Mouse (Mus musculus) stomach, embryonic 16.5 days (tissue): ENCODE results near the gene Kdm7a. TPM values are rescaled to one million over a fixed set of nuclear protein-coding genes. Genes with fewer than 3 reads are reported as not detected.
A peak's percentile ranks its signal among the peaks of the same experiment; 100 is the strongest.

ENCODE experiments used
- ATAC-seq: fragments of 200-750 bp; cut with Nextera tagmentation; 2 replicates; pipeline ENCODE4 v1.8.0; 2017; ENCODE audit warnings: moderate number of reproducible peaks, moderate TSS enrichment; ENCODE audit not compliant: insufficient read depth, low FRiP score
- H3K27ac ChIP-seq: fragments of 300-500 bp; sonication (generic); 2 replicates; pipeline ENCODE4 v1.5.1; 2014; ENCODE audit warnings: low read length
- H3K27me3 ChIP-seq: fragments of 300-500 bp; sonication (generic); 2 replicates; pipeline ENCODE4 v1.6.1; 2014; ENCODE audit warnings: low read length, control low read depth, mixed read lengths; ENCODE audit not compliant: control insufficient read depth, insufficient read depth
- H3K36me3 ChIP-seq: fragments of 300-500 bp; sonication (generic); 2 replicates; pipeline ENCODE4 v1.6.1; 2014; ENCODE audit warnings: low read length; ENCODE audit not compliant: control insufficient read depth, insufficient read depth
- H3K4me1 ChIP-seq: fragments of 300-500 bp; sonication (generic); 2 replicates; pipeline ENCODE4 v1.6.1; 2014; ENCODE audit warnings: low read length, control low read depth, mixed read lengths; ENCODE audit not compliant: control insufficient read depth, insufficient read depth
- H3K4me2 ChIP-seq: fragments of 300-500 bp; sonication (generic); 2 replicates; pipeline ENCODE4 v1.6.1; 2014; ENCODE audit warnings: low read depth, low read length, mixed read lengths
- H3K4me3 ChIP-seq: fragments of 300-500 bp; sonication (generic); replicated peaks from 2 replicates; pipeline ENCODE4 v1.5.1; 2014; ENCODE audit warnings: mild to moderate bottlenecking, low read length
- H3K9ac ChIP-seq: fragments of 300-500 bp; sonication (generic); 2 replicates; pipeline ENCODE4 v1.6.1; 2014; ENCODE audit warnings: low read length
- H3K9me3 ChIP-seq: fragments of 300-500 bp; sonication (generic); replicated peaks from 2 replicates; pipeline ENCODE4 v1.6.1; 2016; ENCODE audit warnings: low read length, control low read depth; ENCODE audit not compliant: control insufficient read depth
- WGBS: fragments of 180-500 bp; shearing (Covaris S2); extraction: QIAGEN DNeasy Blood & Tissue Kit; methylation state at CpG from one replicate; pipeline ENCODE4 v1.1.7; 2014; 5-methylcytosine and 5-hydroxymethylcytosine counted together
- polyA plus RNA-seq: library from polyadenylated mRNA; unstranded; fragments of >200 nt; fragmentation: Nextera tagmentation; extraction: Ambion mirVana; gene quantifications from 2 replicates; pipeline ENCODE4 v1.2.1, GENCODE M21; 2015

Gene Kdm7a
- polyA plus RNA-seq, 1 experiment from 2014 or later, result 6.6 TPM

DNA sequence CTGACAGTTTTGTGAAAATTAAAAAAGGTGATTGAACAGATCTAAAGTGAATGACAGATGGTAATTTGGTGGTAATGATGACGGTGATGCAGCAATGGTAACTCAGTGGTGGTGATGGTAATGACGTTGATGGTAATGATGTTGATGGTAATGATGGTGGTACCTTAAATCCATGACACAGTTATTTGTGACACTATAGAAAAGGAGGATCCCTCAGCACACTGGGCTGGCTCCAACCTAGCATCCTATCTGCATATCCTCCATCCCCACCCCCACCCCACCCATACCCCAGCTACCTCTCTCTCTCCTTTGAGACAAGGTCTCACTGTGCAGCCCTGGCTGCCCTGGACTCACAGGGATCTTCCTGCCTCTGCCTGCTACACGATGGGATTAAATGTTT, 34.4 kb upstream of the Kdm7a start:
- Histone ChIP-seq H3K4me2 (no peak overlapping the region), H3K27me3 (no peaks in the 10 kb centered on the region), H3K9ac (no peak overlapping the region), H3K9me3 (no peaks in the 10 kb centered on the region), H3K36me3 (no peaks in the 10 kb centered on the region), H3K4me3 (no peak overlapping the region), H3K27ac (no peak overlapping the region), H3K4me1 (peaks cover 21% of the 10 kb centered on the region)
- no peak for ATAC-seq
- 86% methylated on average over 3 of the region's 3 CpGs for WGBS

DNA sequence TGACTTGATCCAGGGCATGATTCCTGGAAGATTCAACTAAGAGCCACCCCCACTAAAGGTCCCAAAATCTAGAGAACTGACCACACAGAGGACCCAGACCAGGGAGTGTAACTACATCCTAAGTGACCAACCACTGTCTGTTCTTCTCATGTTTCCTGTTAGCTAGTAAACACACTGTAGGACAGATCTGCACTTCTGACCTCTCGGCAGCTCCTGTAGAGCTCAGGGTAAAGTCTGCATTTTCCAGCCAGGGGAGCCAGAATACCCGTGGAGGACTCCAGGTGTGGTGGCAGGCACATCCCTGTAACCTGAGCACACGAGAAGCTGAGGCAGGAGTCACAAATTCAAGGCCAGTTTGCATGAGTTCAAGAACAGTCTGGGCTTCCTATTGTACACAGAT, 31.3 kb upstream of the Kdm7a start:
- Histone ChIP-seq H3K9me3 (no peaks in the 10 kb centered on the region), H3K27me3 (no peaks in the 10 kb centered on the region), H3K36me3 (no peaks in the 10 kb centered on the region), H3K4me2 (no peak overlapping the region), H3K9ac (no peak overlapping the region), H3K4me1 (peaks cover 8% of the 10 kb centered on the region), H3K27ac (no peak overlapping the region), H3K4me3 (no peak overlapping the region)
- ATAC-seq, result no peak
- WGBS, result 35% methylated on average over 3 of the region's 3 CpGs

DNA sequence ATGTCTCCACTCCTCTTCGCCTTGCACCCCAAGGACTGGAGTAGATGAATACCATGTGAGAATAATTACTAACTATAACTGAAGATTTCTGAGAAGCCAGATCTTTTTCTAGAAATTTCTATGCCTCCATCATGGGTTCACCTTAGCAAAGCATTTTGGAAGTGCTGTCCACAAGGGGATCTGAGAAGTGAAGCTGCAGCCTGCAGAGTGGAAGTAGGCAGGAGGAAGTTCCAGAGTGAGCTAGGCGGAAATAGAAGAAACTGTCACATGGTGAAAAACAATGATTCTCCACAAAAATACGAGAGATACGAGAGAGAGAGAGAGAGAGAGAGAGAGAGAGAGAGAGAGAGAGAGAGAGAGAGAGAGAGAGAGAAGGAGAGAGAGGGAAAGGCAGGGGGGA, 26.0 kb upstream of the Kdm7a start:
- Histone ChIP-seq H3K4me1 (no peaks in the 10 kb centered on the region), H3K27ac (no peak overlapping the region), H3K4me2 (no peak overlapping the region), H3K9ac (no peak overlapping the region), H3K4me3 (no peak overlapping the region), H3K9me3 (no peaks in the 10 kb centered on the region), H3K27me3 (no peaks in the 10 kb centered on the region), H3K36me3 (no peaks in the 10 kb centered on the region)
- ATAC-seq, result no peak
- WGBS, result 81% methylated on average over 4 of the region's 4 CpGs

DNA sequence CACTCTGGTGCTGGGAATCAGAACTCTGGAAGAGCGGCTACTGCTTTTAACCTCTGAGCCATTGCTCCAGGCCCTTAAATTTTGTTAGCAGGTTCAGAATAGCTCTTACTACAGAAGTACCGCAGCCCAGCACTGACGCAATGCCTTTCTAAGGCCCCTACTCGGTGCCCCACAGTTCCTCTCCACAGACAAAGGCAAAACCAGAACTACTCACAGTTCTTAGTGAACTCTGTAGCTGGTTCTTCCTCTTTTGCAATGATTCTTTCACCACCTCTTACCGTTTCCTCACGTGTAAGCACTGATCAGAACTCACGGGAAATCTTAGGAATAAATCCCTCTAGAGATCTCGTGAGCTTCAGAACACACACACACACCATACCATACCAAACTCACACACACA, 24.1 kb upstream of the Kdm7a start:
- no peak overlapping the region for H3K4me3 ChIP-seq
- H3K4me1 ChIP-seq, result 0 out of 2 replicates have a peak, but pooled peaks cover 4% of the 10 kb centered on the region
- H3K27me3 ChIP-seq, result no peaks in the 10 kb centered on the region
- no peaks in the 10 kb centered on the region for H3K9me3 ChIP-seq
- no peaks in the 10 kb centered on the region for H3K36me3 ChIP-seq
- H3K4me2 ChIP-seq, result no peak overlapping the region
- 81% methylated on average over 8 of the region's 8 CpGs for WGBS
- H3K9ac ChIP-seq, result no peak overlapping the region
- no peak overlapping the region for H3K27ac ChIP-seq
- peak; percentile 44; the same call in 1 of the 2 replicates for ATAC-seq

DNA sequence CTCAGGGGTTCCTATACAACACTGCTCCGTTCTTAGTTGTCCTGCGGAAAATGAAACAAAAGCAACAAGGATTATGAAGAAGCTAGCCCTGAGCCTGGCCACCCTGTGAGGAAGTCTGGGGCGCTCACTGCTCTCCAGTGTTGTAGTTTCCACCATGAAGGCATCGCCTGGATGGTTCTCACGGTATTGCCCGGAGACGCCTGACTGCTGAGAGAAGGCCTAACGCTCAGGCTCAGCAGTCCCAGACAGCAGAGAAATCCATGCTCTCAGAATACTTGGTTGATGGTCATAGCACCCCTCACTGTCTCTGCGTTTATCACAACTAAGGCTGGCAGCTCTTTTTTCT, 20.0 kb upstream of the Kdm7a start:
- WGBS, result 58% methylated on average over 9 of the region's 9 CpGs
- Histone ChIP-seq H3K9me3 (no peaks in the 10 kb centered on the region), H3K4me2 (no peak overlapping the region), H3K27me3 (no peaks in the 10 kb centered on the region), H3K27ac (peak overlapping the region; percentile 27; the same call in 1 of the 2 replicates), H3K4me1 (0 out of 2 replicates have a peak, but pooled peaks cover 4% of the 10 kb centered on the region), H3K36me3 (no peaks in the 10 kb centered on the region), H3K4me3 (no peak overlapping the region), H3K9ac (no peak overlapping the region; the same call in 1 of the 2 replicates)
- ATAC-seq, result no peak

DNA sequence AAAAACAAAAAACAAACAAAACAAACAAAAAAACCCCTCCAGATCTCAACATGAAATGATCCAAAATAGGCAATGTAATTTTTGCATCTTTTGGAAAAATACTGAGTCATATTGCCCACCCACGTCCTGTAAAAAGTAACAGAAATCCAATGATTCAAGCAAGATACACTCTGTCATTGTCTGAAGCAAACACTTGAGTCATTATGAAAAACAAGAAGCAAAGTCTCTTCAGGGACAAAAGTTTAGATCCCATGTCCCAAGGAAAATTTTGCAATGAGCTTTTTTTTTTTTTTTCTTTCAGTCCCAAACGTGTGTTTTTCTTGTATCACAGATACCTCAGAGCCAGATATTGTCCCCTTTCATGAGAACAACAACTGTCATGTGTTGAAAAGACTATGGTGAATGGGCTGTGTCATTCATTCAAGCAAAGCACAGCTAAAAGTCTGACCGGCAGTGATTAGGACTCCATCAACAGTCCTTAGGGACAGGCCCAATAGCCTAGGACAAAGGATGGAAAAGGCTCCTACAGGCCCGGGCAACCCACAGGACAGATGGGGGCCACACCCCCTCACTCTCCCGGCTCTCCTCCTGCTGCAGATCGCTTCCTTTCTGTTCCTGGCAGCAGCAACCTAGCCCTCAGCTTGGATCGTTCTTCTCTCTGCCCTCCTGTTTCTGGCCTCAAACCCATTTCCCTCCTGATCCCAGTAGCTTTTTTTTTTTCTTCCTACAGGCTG, 19.5 kb upstream of the Kdm7a start:
- no peak for ATAC-seq
- no peak overlapping the region for H3K4me2 ChIP-seq

DNA sequence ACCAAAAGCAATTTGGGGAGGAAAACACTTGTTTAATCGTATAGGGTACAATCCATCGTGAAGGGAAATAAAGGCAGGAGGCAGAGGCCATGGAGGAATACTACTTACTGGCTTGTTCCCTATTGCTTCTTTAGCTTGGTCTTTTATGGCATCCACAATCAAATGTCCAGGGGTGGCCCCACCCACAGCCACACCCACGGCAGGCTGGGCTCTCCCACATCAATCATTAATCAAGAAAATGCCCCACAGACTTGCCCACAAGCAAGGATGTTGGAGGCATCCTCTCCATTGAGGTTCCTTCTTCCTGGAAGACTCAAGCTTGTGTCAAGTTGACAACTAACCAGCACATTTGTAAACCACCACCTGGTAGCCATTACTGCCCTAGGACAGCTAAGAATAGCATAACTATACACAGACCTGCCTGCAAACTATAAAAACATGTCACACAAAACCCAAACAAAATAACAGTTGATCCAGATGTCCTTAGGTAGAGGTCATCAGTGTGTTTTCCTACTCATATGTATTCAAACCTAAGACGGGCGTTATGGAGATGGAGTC, 16.8 kb upstream of the Kdm7a start:
- Histone ChIP-seq H3K4me3 (no peak overlapping the region), H3K4me1 (0 out of 2 replicates have a peak, but pooled peaks cover 4% of the 10 kb centered on the region)

More for the DNA sequence above, 19.5 kb upstream of the Kdm7a start:
- Histone ChIP-seq H3K4me3 (no peak overlapping the region), H3K4me1 (0 out of 2 replicates have a peak, but pooled peaks cover 4% of the 10 kb centered on the region), H3K27me3 (no peaks in the 10 kb centered on the region), H3K9ac (peak overlapping the region; percentile 5; the same call in 1 of the 2 replicates), H3K27ac (no peak overlapping the region; the same call in 1 of the 2 replicates), H3K36me3 (no peaks in the 10 kb centered on the region), H3K9me3 (no peaks in the 10 kb centered on the region)
- 25% methylated on average over 7 of the region's 7 CpGs for WGBS

DNA sequence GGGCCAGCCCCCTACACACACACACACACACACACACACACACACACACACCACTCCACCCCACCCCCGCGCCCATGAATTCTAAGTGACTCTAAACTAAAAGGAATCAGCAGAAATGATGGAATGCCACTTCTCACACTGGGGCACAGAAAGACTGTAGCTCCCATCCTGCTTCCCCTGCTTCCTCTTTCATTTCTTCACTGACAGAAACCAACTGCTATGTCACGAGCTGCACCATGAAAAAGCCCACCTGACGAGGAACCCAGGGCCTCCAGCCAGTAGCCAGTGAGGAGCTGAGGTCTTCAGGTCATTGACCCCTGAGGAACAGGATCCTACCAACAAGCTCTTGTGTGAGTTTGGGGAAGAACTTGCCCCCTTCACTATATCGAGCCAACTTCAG, 15.9 kb upstream of the Kdm7a start:
- Histone ChIP-seq H3K4me3 (no peak overlapping the region), H3K9me3 (no peaks in the 10 kb centered on the region), H3K9ac (no peak overlapping the region), H3K27ac (no peak overlapping the region), H3K27me3 (no peaks in the 10 kb centered on the region), H3K36me3 (no peaks in the 10 kb centered on the region), H3K4me2 (no peak overlapping the region), H3K4me1 (0 out of 2 replicates have a peak, but pooled peaks cover 4% of the 10 kb centered on the region)
- WGBS, result 63% methylated on average over 5 of the region's 5 CpGs
- ATAC-seq, result no peak

More for the DNA sequence above, 16.8 kb upstream of the Kdm7a start:
- Histone ChIP-seq H3K9me3 (no peaks in the 10 kb centered on the region), H3K4me2 (no peak overlapping the region), H3K9ac (no peak overlapping the region), H3K27me3 (no peaks in the 10 kb centered on the region), H3K36me3 (no peaks in the 10 kb centered on the region), H3K27ac (no peak overlapping the region)
- ATAC-seq, result no peak
- WGBS, result 62% methylated on average over 5 of the region's 5 CpGs

DNA sequence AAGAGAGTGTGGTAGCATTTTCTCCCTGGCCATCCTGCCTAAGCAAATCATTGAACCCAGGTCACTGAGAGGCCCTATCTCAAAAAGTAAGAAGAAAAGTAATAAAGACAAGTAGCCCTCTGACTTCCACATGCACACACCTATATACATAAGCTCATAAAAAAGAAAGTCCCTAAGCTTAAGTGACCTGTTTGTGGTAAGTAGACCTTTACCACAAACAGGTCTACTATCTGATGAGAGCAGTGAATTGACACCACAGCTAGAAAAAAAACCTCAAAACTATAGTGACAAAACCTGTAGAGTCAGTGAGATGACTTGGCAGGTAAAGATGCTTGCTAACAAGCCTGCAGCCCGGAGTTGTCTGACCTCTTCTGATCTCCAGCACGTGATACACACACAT, 11.4 kb upstream of the Kdm7a start:
- no peaks in the 10 kb centered on the region for H3K27me3 ChIP-seq
- ATAC-seq, result no peak
- no peaks in the 10 kb centered on the region for H3K4me1 ChIP-seq
- H3K9me3 ChIP-seq, result no peaks in the 10 kb centered on the region
- 79% methylated on average over 2 of the region's 2 CpGs for WGBS
- H3K36me3 ChIP-seq, result no peaks in the 10 kb centered on the region
- H3K9ac ChIP-seq, result no peak overlapping the region
- H3K4me3 ChIP-seq, result no peak overlapping the region
- no peak overlapping the region for H3K4me2 ChIP-seq
- no peak overlapping the region for H3K27ac ChIP-seq
